Mouse (Mus musculus): ENCODE results near the gene Sufu. TPM values are rescaled to one million over a fixed set of nuclear protein-coding genes. Genes with fewer than 3 reads are reported as not detected.

Sufu gene
- total RNA-seq, 2 experiments from 2014 or later: 4.8 to 5.9 TPM

- no peak for ATAC-seq (replicated peaks; ENCODE audit: low FRiP score, poor library complexity, severe bottlenecking)
These were observed 6.8 kb upstream of the Sufu start for GRCm38 (mm10) chr19:46389872-46390271.

GRCm38 (mm10) chr19:46392018-46392417 lies 4.7 kb upstream of the Sufu start:
- ATAC-seq (replicated peaks; ENCODE audit: low FRiP score, poor library complexity, severe bottlenecking): no peak

- no peak for ATAC-seq (replicated peaks; ENCODE audit: low FRiP score, poor library complexity, severe bottlenecking)
These were observed 2.0 kb upstream of the Sufu start for GRCm38 (mm10) chr19:46394712-46395108.

GRCm38 (mm10) chr19:46395109-46396009 lies 1.3 kb upstream of the Sufu start, which contains the start of gene Actr1a:
Actr1a (minus strand) TSS chr19:46395748.
- peak; percentile 80 for ATAC-seq (replicated peaks; ENCODE audit: low FRiP score, poor library complexity, severe bottlenecking)

GRCm38 (mm10) chr19:46396109-46396508 lies 587 bp upstream of the Sufu start:
- ATAC-seq (replicated peaks; ENCODE audit: low FRiP score, poor library complexity, severe bottlenecking): no peak

GRCm38 (mm10) chr19:46397436-46398001 lies 823 bp downstream of the Sufu start:
- no peak for ATAC-seq (replicated peaks; ENCODE audit: low FRiP score, poor library complexity, severe bottlenecking)

- ATAC-seq (replicated peaks; ENCODE audit: low FRiP score, poor library complexity, severe bottlenecking): no peak
These were observed 1.7 kb downstream of the Sufu start for GRCm38 (mm10) chr19:46398401-46398800.

- no peak for ATAC-seq (replicated peaks; ENCODE audit: low FRiP score, poor library complexity, severe bottlenecking)
These were observed 2.7 kb downstream of the Sufu start for GRCm38 (mm10) chr19:46399372-46399771.

- ATAC-seq (replicated peaks; ENCODE audit: low FRiP score, poor library complexity, severe bottlenecking): no peak
These were observed 3.2 kb downstream of the Sufu start for GRCm38 (mm10) chr19:46399886-46400285.

GRCm38 (mm10) chr19:46400558-46400957 lies 3.9 kb downstream of the Sufu start:
- no peak for ATAC-seq (replicated peaks; ENCODE audit: low FRiP score, poor library complexity, severe bottlenecking)

- no peak for ATAC-seq (replicated peaks; ENCODE audit: low FRiP score, poor library complexity, severe bottlenecking)
These were observed 7.3 kb downstream of the Sufu start for GRCm38 (mm10) chr19:46404030-46404429.

GRCm38 (mm10) chr19:46406592-46407386 lies 10.1 kb downstream of the Sufu start:
- ATAC-seq (replicated peaks; ENCODE audit: low FRiP score, poor library complexity, severe bottlenecking): no peak

- ATAC-seq (replicated peaks; ENCODE audit: low FRiP score, poor library complexity, severe bottlenecking): no peak
These were observed 12.8 kb downstream of the Sufu start for GRCm38 (mm10) chr19:46409506-46409905.

- ATAC-seq (replicated peaks; ENCODE audit: low FRiP score, poor library complexity, severe bottlenecking): no peak
These were observed 15.5 kb downstream of the Sufu start for GRCm38 (mm10) chr19:46412056-46412805.

GRCm38 (mm10) chr19:46413969-46414368 lies 17.3 kb downstream of the Sufu start:
- no peak for ATAC-seq (replicated peaks; ENCODE audit: low FRiP score, poor library complexity, severe bottlenecking)

- no peak for ATAC-seq (replicated peaks; ENCODE audit: low FRiP score, poor library complexity, severe bottlenecking)
These were observed 17.8 kb downstream of the Sufu start for GRCm38 (mm10) chr19:46414486-46414885.

GRCm38 (mm10) chr19:46416276-46416675 lies 19.6 kb downstream of the Sufu start:
- ATAC-seq (replicated peaks; ENCODE audit: low FRiP score, poor library complexity, severe bottlenecking): no peak

GRCm38 (mm10) chr19:46418051-46418450 lies 21.4 kb downstream of the Sufu start:
- ATAC-seq (replicated peaks; ENCODE audit: low FRiP score, poor library complexity, severe bottlenecking): no peak

- ATAC-seq (replicated peaks; ENCODE audit: low FRiP score, poor library complexity, severe bottlenecking): no peak
These were observed 23.7 kb downstream of the Sufu start for GRCm38 (mm10) chr19:46420410-46420809.

Measured in erythroid progenitor cell, adult 5-6 weeks (primary cell).